Mouse (Mus musculus) layer of hippocampus, adult 11-12 months (tissue): ENCODE measurements around the gene Rhobtb3.
A peak's percentile ranks its signal among the peaks of the same experiment; 100 is the strongest.
"Not testable (repeated sequence)": the region's sequence is repeated elsewhere in the genome, so short reads cannot be mapped to it uniquely, and the experiment has no call there.

ENCODE experiments used
- DNase-seq: peaks from one replicate; pipeline ENCODE4 v3.0.0; 2022; ENCODE audit warnings: low spot score

The Rhobtb3 gene

DNA sequence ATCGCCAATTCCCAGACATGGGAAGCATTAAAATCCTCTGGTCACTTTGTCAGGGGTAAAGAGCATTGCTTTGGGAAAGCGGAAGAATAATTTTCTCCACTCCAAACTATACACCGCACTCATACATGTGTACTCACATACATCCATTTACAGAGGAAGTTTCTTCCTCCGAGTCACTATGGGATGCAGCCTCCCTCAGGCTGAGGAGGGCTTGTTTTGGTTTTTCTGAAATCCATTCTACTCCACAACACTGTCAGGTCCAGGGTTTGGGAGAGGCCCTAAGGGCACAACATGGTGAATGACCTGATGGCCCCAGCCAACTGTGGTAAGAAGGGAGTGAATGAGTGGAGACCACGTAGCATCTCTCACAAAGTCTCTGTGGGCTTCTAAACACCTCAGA lies 14.7 kb downstream of the Rhobtb3 start:
- not testable (repeated sequence) for DNase-seq

- no peak for DNase-seq
Observed at GRCm38 (mm10) chr13:75927951-75928350, 15.8 kb downstream of the Rhobtb3 start.

GRCm38 (mm10) chr13:75914151-75914550 lies 29.6 kb downstream of the Rhobtb3 start:
- no peak for DNase-seq

DNA sequence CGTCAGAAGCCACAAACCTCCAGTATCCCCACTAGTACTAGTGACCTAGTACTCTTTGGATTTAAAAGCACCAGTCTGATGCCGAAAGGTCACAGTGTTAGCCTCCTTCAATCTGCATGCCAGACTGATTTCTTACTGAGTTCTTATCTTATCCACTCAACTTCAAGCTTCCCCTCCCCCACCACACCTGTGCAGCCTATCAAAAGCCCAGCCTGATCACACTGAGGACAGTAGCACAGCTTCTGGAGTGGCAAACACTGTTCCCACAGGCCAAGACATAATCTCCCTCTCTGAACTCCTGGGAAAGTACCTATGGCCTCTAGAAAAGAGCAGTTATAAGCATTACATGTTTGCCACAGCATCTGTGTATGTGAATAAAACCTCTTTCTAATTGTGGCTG lies 35.5 kb downstream of the Rhobtb3 start:
- no peak for DNase-seq

GRCm38 (mm10) chr13:75907133-75907532 lies 36.6 kb downstream of the Rhobtb3 start:
- no peak for DNase-seq

- DNase-seq = no peak
Observed at GRCm38 (mm10) chr13:75904660-75905059, 39.1 kb downstream of the Rhobtb3 start.

DNA sequence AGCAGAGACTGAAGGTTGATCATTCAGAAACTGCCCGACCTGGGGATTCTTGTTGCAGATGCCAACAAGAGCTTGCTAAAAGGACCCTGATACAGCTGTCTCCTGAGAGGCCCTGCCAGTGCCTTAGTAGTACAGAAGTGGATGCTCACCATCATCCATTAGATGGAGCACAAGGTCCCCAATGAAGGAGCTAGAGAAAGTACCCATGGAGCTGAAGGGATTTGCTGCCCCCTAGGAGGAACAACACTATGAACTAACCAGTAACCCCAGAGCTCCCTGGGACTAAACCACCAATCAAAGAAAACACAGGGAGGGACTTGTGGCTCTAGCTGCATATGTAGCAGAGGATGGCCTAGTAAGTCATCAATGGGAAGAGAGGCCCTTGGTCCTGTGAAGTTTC lies 42.8 kb downstream of the Rhobtb3 start:
- DNase-seq = not testable (repeated sequence)

DNA sequence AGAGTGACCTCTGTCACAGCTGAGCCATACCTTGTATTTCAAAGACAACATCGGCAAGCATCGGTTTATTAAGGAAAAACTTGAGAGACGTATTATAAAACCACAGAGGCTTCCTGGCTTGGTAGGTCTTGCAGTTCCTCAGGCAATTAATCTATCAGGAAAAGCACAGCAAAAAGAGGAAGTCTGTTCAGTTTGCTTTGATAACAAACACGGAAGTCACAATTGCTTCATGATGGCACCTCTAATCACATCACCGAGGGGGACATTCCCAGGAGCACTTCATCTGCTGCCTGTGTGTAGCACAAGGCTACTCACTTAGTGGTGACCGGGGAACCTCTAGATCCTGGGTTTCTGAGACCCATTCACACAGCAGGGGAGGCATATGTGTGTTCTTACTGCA lies 50.8 kb downstream of the Rhobtb3 start:
- DNase-seq = no peak

GRCm38 (mm10) chr13:75892291-75892690 lies 51.4 kb downstream of the Rhobtb3 start:
- no peak for DNase-seq

DNA sequence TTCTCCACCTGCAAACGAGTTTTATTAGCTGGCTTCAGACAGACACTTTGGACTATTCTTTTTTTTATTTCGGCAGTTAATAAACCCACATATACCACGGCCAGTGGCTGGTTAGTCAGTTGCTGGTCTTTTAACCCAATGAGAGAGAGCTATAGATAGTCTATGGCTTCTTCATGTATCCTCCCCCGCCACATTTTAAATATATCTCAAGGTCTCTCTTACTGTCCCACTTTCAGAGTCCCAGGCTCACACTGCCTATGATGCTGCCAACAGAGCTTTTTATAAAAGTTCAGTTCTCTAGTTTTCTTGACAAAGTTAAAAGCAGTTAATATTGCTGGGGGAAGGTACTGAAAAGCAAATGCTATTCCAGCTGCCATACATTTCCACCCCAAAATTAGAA lies 51.9 kb downstream of the Rhobtb3 start:
- no peak for DNase-seq

DNA sequence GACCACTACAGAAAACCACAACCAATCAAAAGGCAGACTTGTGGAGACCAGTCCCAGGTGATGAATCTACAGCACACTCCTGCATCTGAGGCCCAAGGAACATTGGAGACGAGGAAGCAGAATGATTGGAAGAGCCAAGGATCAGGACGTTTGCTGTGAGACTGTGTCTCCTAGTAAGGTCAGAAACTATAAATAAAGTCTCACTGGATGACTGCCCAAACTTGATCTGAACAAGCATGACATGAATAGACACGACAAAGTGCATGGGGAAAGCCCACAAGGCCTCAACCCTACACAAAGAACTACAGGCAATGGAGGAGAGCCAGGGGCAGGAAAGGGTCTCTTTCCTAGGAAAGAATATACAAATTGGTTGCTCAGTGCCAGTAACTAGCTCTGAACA lies 59.9 kb downstream of the Rhobtb3 start:
- DNase-seq = no peak

GRCm38 (mm10) chr13:75880501-75880900 lies 63.2 kb downstream of the Rhobtb3 start:
- peak; percentile 56 for DNase-seq

GRCm38 (mm10) chr13:75879756-75880155 lies 64.0 kb downstream of the Rhobtb3 start:
- no peak for DNase-seq

DNA sequence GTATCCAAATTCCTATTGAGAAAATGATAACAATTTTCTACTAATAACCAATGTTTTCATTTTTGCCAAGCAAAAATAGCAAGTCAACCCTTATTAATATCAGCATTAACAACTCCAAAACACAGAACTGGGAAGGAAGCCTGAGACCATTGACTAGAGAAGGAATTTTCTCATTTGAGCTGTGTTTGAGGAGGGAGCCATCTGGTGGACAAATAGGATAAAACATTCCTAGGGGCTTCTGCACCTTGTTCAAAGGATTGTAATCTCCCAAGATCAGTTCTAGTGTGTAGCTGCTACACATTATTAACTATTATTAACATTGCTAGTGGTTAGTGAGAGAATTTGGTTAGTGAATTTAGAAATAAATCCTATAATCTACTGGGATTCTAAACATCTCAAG lies 65.8 kb downstream of the Rhobtb3 start:
- peak; percentile 74 for DNase-seq

DNA sequence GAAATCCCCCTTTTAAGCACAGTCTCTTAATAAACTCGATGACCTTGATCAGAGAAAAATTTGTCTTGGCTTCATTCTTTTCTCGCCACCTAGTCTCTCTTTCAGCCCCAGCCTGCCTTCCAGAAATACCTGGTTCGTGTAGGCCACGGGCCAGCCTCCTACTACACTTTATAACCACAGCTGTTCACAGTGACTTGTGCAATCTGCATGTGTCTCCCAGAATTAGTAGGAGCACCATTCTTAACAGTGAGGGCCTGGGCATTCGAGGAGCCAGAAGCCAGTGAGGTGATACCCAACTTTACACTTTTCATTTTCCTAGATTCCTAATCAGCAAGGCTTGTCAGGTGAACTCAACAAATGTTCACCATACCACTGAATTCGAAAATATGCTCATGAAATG lies 67.1 kb downstream of the Rhobtb3 start:
- DNase-seq = no peak

DNA sequence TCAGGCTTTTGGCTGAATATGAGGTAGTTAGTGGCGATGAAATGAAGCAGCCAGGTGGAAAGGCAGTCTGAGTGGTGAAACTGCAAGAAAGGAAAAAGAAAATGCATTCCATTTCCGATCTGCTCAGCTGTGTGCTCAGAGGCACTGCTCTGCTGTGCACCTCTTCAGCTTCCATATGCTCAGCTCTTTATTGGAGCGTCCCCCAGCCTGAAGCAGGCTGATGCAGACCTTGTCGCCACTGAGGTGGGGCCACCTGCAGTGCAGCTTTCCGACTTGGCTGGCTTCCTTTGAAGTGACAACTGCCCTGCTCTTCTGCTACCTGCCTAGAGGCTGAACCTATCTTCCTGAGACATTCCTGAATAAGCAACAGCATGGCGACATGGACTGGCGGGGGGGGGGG lies 67.5 kb downstream of the Rhobtb3 start:
- not testable (repeated sequence) for DNase-seq

- DNase-seq = no peak
Observed at GRCm38 (mm10) chr13:75874608-75875376, 68.9 kb downstream of the Rhobtb3 start.

- no peak for DNase-seq
Observed at GRCm38 (mm10) chr13:75867876-75868275, 75.8 kb downstream of the Rhobtb3 start.

- no peak for DNase-seq
Observed at GRCm38 (mm10) chr13:75865486-75866184, 78.1 kb downstream of the Rhobtb3 start.

- no peak for DNase-seq
Observed at GRCm38 (mm10) chr13:75859264-75859844, 84.4 kb downstream of the Rhobtb3 start.

DNA sequence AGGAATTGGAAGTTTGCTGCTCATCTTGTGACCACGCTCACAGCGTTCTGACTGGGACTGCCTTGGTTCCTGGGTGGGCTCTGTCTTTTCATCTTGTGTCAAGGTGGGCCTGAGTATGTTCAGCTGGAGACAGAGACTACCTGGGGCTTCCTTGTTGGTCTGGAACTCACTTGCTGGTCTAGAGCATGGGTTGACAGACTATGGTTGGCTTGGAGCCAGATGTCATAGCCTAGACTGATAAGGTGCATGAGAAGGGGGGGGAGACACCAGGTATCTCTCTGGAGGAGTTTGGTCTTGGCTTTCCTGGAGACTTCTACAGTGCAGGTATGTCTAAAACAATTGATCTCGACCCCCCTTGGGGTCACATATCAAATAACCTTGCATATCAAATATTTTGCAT lies 90.6 kb downstream of the Rhobtb3 start:
- no peak for DNase-seq

- no peak for DNase-seq
Observed at GRCm38 (mm10) chr13:75852027-75852426, 91.7 kb downstream of the Rhobtb3 start.

DNA sequence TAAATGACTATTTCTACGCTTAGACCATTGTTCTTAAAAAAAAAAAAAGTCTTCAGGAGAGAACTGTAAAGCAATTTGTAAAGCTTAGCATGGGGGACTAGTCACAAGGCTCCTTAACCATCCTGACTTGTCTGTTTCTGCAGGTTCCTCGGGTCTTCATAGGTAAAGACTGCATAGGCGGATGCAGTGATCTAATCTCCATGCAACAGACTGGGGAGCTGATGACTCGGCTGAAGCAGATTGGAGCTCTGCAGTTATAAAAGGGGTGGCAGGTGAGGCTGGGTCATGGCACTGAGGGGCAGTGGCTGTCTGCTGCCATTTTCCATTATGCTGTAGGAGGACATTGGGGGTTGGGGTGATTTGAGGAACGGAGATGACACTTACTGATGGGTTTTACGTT lies 96.7 kb downstream of the Rhobtb3 start:
- DNase-seq = no peak
